Mouse (Mus musculus): ENCODE measurements around the gene Meis3.

Gene Meis3

DNA sequence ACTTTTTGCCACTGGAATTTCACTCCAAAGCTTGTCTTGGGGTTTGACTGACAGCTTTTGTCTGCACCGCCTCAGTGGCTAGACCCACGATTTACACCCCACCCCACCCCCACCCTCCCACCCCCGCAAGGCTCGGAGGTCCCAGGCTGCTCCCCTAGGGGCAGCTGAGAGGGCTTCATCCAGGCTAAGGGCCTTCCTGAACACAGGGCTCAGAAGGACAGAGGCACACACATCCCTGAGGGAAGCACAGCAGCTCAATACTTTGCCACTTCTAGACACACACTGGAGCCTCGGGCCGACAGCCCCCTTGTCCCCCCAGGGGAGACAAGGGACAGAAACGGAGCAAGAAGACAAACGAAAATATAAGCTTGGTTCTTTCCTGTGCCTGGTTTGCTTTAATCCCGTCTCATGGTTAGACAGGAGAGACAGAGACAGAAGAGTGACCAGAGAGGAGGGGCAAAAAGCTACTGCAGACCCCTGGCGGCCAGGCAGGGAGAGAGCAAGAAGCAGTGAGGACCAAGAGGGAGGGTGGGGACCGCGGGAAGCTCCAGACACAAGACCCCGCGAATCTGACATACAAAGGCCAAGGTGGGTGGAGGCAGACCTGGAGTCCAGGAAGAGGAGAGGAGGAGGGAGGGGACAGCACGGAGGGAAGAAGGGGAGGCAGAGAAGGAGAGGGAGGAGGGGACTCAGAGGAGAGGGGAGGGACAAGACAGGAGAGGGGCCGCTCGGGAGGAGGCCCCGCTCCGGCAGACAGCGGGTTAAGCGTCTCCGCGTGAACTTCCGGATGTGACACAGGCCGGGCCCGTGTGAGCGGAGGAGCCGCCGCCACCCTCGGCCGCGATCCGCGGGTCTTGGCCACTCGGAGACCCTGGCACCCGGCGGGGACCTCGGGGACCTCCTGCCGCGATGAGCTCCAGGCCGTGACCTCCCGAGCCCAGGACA is at the start of gene Meis3:
Gene Meis3 (plus strand): TSS at position 494 of the 945 bp plus-strand sequence.
- DNase-seq (ENCODE audit: low spot score in 2 of 2), result peak; percentile 33 to 69

DNA sequence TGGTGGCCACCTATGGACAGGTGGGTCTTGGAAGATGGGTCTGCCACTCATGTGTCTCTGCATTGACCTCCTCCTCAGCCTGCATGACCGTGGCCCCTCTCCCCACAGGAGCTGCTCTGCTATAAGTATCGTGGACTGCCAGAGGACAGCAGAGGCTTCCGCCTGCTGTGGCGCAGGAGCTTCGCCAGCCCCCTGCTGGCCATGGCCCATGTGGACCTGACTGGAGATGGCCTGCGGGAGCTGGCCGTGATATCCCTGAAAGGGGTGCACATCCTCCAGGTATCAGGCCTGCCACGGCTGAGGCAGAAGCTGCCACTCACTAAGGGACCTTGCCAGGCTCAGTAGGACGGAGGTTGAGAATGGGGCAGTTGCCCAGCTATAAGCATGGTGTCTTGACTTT is 49.1 kb upstream of the Meis3 start:
- no peak for DNase-seq (ENCODE audit: low spot score in 2 of 2)

DNA sequence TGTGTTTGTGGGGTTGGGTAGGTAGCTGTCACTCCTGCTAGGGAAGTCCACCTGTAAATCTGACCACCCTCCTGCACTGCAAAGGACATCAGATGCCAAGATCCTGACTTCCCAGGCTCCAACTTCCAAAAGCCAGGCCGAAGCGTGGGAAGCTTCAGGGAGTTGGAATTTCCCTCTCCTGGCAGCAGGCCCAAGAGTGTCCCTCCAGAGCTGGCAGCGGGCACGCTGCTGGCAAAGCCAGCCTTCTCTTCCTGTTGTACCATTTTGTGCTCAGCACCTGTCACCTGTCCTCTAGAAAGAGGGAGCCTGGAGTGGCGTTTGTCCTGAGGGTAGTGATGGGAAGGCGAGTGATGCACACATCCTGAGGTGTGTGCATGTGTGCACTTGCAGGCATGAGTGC is 46.5 kb upstream of the Meis3 start:
- DNase-seq (ENCODE audit: low spot score in 2 of 2), result no peak

DNA sequence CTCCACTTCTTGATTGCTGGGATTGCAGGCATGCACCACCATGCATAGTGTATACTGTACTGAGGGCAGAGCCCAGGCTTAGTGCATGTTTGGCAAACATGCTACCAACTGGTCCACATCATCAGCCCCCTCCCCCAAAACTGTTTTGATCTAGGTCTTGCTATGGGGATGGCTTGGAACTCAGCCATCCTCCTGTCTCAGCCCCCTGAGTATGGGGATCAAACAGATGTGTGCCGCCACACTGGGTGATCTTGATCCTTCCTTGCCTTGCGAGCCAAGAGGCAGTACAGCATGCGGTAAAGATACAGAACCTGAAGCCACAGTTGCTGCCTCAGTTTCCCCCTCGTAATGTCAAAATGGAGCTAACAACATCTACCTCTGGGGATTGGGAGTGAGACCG is 46.0 kb upstream of the Meis3 start:
- DNase-seq (ENCODE audit: low spot score in 2 of 2), result no peak

DNA sequence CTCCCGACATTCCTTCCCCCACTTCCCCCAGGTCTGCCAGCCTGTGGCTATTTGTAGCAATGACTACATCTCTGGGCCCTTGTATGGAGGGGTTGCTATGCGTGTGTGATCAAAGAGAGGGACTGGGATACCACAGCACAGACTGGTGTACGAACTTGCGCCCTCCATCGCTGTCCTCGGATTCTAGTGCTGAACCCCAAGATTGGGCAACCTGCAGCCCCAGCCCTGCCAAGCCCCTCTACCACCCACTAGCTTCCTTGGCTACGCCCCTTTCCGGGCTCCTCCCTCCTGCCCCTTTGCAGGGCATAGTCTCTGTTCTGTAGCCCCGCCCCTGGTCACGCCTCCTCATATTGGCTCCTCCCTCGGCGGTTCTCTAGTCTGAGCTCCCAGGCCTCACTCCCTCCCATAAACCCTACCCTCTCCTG is 45.5 kb upstream of the Meis3 start, which contains the start of gene Slc8a2:
Gene Slc8a2 (plus strand): TSS at position 406 of the 425 bp plus-strand sequence.
- DNase-seq (ENCODE audit: low spot score in 2 of 2), result peak; percentile 71 to 80

DNA sequence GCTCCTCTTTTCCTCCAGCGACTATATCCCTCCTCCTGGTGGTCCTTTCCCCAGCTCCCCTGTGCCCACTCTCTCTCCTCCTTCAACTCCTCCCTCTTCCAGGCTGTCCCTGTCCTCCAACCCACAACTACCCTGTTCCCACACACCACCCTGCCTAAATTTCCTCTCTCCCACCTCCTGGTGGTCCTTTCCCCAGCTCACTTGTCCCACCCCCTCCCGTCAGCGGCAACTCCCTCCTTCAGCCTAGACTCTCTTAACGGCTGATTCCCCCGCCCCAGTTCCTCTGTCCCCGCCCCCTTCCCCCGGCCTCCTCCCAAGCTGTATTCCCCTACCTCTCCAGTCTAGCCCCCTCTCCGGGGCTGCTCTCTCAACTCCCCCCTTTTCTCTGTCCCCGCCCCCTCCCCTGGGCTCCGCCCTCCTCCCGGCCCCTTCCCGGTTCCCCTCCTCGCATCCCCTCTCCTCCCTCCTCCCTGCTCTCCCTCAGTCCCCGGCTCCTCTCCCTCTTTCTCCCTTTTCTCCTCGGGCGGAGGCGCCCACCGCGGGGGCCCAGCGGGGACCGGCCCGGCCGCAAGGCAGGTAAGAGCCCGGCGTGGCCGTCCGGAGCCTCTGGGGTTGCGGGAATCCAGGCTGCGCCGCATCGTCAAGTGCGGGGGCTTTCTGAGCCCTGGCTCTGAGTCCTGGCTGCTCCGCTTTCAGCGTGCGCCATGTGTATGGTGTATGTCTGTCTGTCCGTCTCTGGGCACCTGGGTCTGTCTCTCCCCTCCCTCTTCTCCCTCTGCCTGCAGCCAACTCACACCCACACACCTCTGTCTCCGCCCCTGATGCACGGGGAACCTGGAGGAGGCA is 44.8 kb upstream of the Meis3 start:
- peak; percentile 51 to 68 for DNase-seq (ENCODE audit: low spot score in 2 of 2)

DNA sequence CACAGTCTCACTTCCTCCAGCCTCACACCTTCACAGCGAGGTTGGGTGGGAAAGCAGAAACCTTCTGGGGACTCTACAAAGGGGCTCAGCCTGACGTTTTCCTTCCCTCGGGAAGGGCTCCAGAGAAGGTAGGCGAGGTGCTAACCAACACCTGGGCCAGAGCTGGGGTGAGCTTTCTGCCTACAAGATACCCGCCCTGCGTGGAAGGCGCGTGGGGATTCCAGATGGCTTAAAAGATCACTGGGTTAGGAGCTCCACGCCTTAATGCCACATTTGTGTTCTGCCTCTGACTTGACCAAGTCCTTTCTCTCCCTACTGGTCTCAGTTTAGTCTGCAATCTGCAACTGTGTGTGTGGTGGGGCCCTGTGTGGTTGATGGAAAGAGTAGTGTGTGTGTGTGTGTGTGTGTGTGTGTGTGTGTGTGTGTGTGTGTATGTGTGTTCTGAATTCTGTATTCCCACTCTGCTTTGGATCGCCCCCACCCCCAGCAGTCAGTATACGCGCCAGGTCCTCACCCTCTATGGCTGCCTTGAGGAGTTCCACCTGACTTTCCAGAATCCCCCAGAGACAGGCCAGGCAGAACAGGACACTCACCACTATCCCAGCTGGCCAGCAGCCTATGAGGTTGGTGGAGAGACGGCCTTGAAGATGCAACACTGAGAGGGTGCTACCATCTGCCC is 43.8 kb upstream of the Meis3 start:
- no peak for DNase-seq (ENCODE audit: low spot score in 2 of 2)

DNA sequence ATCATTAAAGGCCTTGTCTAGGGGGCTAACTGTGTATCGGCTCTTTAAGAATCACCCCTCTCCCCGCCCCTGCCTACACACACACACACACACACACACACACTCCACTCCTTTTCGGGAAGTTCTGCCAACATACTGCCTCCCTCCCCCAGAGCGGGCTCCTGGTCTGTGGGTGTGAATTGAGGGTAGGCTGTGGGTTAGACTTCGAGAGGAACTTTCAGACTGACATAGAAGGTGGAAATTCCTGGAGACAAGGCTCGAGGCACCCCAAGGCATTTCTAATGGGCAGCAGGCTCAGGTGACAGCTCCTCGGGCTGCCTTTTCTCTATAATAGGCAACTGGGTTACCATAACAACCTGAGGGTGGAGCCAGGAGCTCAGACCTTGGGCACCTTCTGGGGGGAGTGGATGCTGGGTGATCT is 42.7 kb upstream of the Meis3 start:
- DNase-seq (ENCODE audit: low spot score in 2 of 2), result no peak

DNA sequence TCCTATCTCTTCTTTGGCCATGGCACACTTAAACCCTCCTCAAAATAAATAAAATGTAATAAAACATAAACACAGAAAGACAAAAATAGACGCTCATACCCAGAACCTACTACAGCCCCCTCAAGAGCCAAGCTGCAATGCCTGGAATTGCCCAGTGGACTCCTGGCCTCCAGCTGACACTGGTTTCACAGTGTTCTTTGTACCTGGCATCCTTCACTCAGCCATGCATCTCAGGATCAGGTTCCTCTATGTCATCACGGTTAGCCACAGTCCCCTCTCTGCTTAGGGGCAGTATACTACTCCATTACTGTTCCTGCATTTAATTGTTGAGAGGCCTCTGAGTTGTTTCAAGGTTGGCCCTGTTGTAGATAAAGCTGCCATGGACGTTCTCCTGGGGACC is 42.0 kb upstream of the Meis3 start:
- DNase-seq (ENCODE audit: low spot score in 2 of 2), result no peak

DNA sequence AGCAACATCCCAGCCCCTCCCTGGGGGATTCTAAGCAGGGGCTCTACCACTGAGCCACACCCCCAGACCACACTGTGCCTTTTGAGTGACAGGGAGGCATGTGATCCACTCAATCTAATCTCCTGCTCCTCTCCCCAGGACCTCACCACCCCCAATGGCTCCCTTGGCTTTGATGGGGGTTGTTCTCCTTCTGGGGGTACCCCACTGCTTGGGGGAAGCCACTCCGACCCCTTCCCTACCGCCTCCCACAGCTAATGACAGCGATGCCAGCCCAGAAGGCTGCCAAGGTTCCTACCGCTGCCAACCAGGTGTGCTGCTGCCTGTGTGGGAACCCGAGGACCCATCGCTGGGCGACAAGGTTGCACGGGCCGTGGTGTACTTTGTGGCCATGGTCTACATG is 41.2 kb upstream of the Meis3 start:
- DNase-seq (ENCODE audit: low spot score in 2 of 2), result no peak

DNA sequence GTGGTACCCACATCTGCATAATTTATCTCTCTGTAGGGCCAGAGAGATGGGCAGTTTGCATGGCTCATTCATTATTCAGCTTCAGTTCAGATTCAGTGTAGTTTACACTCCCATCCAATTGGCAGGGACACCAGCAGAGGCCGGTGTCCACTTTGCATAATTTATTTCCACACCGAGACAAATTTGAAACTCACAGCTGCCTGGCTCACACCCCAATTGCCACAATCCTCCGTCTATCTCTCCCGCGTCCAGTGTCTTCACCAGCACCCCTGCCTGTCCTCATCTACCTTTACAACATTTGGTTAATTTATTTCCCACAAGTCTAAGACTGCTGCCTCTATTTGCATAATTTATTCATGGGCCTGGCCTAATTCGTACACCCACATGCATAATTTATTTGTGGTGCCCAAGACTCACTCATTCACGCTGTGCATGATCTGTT is 39.9 kb upstream of the Meis3 start:
- no peak for DNase-seq (ENCODE audit: low spot score in 2 of 2)

DNA sequence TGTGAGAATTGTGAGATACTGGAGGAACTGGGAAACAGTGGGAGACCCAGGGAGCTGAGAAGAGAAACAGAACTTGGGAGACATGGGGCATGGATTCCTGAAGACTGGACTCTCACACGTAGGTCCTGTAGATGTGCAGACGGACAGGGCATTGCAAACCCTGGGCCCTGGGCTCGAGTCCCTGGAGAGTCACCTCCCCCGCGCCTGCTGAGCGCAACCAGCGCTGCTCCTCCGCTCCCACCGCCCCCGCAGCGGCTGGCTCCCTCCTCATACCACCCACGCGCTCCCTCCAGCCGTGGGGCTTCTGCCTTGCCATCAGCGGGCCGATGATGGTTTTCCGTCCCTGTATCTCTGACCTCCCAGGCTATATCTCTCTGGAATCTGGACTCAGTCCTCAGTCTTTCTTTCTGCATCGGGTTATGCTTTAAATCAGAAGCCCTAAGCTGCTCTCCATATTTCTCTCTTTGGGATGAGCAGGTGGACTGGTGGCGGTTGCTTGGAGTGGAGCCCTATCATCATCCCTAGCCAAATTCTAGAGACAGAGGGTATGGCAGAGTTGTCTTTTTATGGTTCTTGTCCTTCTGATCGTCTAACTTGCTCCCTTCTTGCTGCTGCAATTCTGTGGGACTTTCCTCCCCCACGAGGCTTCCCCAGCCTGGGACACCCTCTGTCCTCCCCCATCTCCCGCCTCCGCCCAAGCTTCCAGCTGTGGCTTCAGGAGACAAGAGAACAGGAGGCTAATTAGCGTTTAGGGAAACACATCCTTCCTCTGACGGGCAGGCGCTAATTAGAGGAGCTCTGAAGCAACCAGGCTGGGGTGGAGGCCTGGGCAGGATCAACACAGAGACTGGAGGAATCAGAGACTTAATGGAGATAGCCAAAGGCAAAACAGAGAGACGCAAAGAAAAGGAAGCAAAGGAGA is 28.1 kb upstream of the Meis3 start:
- DNase-seq (ENCODE audit: low spot score in 2 of 2), result no peak

DNA sequence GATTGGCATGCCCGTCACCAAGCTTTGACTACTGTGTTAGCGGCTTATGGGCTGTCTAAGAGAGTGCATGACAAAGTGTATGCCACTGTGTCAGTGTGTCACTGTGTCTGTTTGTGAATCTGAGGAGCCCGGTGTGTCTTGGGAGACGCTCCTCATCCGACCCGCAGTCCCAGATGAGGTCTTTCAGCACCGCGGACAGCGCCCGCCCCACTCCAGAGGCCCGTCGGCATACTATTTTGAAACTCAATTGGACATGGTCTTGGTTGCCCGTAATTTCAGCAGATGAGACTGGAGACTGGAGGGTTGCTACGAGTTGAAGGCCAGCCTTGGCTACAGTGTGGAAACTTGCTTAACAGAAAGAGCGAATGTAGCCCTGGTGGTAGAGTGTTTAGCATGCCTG is 27.2 kb upstream of the Meis3 start:
- no peak for DNase-seq (ENCODE audit: low spot score in 2 of 2)

DNA sequence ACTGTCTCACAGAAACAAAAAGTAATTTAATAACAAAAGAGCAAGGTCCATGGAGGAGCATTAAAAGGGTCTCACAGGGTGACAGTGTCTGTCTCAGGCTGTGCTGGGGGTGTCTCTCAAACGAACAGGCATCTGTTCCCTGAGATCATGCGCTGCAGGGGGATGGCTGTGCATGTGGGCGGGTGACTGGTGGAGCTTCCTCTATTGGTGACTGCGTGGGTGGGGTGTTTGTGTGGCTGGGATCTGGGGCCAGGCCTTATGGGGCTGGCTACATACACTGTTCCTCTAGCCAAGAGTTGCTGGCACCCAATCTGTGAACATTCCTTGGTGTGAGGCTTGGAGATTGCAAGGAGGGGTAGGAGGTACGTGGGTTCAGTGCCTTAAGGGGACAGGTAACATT is 25.6 kb upstream of the Meis3 start:
- DNase-seq (ENCODE audit: low spot score in 2 of 2), result no peak

DNA sequence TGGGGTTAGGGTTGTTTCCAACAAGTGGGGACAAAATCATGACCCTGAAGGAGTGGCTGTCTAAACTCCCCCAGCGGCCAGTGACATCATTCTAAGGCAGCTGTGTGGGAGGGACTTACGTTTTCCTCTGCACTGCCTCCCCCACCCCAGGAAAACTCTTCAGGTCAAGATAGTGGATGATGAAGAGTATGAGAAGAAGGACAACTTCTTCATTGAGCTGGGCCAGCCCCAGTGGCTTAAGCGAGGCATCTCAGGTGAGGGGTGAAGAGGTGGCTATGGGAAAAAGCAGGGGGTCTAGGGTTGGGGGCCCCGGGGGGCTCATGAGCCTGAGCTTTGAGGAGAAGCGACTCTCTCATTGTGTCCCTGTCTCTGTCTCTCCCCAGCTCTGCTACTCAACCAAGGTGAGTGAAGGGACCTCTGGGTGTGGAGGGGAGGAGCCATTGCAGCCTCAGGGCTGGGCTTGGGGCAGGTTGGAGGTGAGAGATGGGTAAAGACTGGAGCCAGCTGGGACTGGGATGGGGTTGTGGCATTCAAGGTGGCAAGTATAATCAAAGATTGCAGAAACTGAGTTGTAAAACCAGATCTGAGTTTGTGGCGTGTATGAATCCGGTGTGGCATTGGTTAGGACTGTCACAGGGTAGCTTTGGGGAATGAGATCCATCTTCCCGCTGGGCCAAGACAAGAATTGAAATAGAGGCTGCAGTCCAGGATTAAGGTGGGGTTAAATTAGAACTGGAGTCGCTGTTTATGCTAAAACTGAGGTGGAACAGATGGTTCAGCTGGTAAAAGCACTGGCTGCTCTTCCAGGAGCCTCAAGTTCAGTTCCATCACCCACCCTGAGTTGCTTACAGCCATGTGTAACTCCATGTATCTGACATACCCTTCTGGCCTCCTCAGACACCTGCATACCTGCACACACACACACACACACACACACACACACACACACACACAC is 24.4 kb upstream of the Meis3 start:
- DNase-seq (ENCODE audit: low spot score in 2 of 2), result no peak

DNA sequence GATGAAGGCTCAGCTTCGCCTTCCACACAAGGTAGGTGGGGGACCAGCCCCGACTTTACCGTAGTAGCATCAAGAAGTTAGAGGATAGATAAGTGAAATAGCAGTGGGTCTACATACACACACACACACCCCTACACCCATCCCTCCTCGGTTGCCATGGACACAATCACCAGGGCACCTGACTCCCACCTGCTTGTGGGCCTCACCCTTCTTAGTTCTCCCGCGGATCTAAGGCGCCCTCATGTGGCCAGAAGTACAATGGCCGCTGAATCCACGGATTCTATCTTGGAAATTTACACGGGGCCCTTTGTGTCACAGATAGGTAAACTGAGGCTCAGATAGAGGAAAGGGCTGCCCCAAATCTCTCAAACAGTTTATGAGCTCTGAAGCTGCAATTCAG is 21.4 kb upstream of the Meis3 start:
- DNase-seq (ENCODE audit: low spot score in 2 of 2), result peak in 1 of 2 experiments; percentile 62

DNA sequence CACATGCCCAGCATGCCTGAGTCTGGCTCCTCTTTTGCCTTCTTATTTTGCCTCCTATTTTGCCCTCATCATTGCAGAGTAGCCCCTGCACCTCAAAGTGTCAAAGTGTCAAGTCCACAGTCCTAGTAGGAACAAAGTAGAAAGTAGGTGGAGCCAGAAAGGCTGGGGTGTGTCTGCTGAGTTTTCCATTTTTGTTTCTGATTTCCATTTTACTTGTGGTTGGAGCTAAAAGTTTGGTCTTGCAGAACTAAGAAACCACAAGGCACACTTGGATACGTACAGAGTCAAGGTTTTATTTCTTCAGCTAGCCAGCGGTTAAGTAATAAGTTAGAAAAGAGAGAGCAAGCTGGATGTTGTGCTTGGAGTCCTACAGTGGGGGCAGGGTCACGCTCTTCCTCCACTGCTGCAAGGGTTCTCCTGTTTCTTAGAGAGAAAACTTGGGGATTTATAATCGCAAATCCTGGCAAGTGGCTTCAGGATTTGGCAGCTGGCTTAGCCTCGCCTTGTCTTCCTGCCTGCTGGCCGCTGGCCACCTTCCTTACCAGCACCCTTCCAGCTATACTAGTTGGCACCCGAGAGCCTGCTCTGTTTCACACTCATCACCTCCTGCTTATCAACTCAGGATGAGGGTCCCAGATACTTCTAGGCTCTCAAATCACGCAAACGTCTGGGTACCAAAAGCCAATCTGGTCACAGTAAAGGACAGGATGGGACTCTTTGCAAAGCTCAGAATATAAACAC is 19.6 kb upstream of the Meis3 start:
- no peak for DNase-seq (ENCODE audit: low spot score in 2 of 2)

DNA sequence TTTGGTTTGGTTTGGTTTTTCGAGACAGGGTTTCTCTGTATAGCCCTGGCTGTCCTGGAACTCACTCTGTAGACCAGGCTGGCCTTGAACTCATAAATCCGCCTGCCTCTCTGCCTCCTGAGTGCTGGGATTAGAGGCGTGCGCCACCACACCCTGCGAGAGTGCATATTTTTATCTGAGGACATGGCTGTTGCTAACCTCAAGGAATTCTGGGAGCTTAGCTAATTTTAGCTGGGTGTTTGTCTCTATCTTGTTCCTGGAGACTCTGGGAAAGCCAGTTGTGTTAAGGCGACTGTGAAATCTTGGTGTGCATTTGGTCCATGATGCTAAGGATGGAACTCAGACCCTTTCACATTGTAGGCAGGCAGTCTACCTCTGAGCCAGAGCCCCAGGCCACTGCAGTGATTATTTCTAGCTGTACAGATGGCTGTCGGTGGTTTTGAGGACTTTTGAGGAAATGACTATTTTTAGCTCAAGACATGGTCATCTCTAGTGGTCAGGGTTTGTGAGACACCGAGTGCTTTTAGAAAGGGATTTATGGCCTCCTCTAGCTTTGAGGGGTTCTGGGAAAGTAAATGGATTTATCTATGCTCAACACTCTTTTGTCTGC is 18.7 kb upstream of the Meis3 start:
- DNase-seq (ENCODE audit: low spot score in 2 of 2), result no peak

DNA sequence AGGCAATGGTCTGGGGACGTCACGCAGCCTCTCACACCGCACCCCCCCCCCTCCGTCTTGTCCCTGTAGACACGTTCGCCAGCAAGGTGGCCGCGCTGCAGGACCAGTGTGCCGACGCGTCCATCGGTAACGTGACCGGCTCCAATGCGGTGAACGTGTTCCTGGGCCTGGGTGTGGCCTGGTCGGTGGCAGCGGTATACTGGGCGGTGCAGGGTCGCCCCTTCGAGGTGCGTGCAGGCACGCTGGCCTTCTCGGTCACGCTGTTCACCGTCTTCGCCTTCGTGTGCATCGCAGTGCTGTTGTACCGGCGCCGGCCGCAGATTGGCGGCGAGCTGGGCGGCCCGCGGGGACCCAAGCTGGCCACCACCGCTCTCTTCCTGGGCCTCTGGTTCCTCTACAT is 16.2 kb upstream of the Meis3 start:
- no peak for DNase-seq (ENCODE audit: low spot score in 2 of 2)

All from cerebellum, postnatal 4 days (tissue).